Mouse (Mus musculus) gastrocnemius, adult 8-10 months (tissue): Measurements from ENCODE around the gene Gbp5. TPM values are rescaled to one million over a fixed set of nuclear protein-coding genes. Genes with fewer than 3 reads are reported as not detected.

Source experiments
- DNase-seq, 2 experiments: peaks; one replicate each; pipeline ENCODE4 v3.0.0; 2022; ENCODE audit warnings: low spot score in 2 of 2
- total RNA-seq, 4 experiments: library from RNA; stranded (reverse); gene quantifications; 2 replicates each; pipeline ENCODE4 v1.2.4; 2022

Gbp5 gene
- total RNA-seq = 1 to 10 TPM; 1.7 to 3.7 (median 2.1) TPM

DNA sequence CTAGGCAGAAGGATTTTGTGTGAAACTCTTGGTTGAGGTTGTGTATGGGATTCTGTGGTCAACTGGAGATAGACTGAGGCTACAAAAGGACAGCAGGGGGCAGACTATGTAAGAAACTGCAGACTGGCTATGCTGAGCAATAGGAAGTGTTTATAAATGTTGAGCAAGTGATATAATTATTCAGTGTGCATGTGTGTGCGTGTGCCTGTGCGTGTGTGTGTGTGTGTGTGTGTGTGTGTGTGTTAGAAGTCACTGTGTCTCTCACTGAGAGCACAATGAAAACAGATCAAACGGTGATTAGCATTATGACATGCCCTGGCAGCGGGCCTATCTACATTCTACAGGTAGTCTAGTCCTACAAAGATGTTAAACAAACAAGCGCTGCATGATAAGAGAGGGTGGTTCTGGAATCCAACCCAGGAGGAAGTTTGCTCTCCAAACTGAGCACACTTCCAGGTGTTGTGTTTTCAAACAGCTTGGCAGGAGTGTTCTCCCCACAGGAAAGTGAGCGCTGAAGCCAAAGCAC is at the start of gene Gbp5:
TSS of gene Gbp5 (plus strand) at position 443 of the 526 bp plus-strand sequence.
- DNase-seq = peak; percentile 46 to 63

DNA sequence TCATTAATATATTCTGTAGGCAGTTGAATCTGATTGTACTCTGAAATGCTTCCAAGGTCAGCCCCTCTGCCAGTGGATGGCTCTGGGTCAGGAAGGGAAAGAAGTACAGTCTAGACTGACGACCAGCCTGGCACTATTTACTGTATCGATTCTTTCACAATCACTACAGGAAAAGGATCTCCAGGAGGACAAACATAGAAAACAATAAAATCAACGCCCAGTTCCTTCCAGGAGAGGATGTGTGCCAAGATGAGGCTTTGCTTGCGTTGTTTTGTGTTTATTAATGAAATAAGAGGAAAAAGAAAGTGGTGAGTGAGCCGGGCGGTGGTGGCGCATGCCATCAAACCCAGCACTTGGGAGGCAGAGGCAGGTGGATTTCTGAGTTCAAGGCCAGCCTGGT is 39.6 kb upstream of the Gbp5 start:
- no peak for DNase-seq

DNA sequence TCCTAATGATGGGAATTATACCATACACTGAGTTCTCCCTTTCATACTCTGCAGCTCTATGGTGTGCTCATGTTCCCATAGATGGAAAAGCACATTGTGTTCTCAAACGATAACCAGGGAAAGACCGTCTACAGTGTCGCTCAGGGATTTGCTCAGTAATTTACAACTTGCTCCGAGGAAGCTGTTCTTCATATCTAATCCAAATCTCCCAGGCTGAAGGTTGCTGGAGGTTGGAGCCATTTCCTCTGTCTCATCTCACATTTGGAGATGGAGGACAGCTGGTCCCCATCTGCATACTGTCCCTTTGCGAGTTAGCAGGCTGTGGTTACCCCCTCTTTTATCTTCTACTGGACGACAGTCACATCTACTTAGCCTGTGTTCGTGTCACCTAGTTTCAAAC is 34.5 kb upstream of the Gbp5 start:
- no peak for DNase-seq

DNA sequence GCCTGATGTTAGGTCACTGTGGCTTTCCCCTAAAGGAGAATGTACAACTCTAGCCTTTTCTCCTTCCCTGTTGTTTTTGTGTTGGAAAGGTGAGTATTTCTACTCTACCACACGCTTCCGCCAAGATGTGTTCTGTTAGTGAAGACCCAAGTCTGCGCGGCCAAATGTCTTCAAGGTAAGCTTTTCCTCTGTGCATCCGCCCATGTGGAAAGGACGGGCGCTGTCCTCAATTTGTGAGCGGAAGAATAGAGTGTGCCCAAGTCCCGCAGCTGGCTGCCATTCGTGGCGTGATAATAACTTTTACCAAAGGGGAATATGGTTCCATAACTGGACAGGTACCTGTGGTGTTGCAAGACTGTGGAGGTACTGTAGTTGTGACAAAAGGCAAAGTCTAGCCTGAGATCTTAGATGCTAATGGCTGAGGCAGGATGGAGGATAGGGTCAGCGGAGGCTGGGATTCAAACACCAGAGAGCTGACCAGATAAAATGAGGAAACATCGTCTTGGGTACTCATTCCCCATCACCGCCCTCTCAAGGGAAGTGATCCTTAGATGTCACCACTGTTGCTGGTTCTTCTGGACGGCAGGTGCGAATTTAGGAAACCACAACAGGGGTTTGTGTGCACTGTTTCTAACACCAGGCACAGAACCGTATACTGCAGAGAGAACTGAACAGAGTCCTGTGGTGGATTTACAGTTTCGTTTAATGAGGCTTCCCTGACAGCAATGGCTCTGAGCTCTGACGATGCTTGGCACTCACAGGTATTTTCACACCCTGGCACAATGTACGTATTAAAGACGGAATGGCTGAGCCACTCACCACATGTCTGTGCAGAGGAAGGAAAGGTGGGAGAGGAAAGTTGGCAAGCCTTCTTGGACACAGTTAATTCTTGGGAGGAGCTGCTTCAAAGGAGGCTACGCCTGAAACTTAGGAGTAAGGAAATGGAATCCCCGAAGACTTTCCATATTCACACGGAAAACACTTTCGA is 30.7 kb upstream of the Gbp5 start:
- no peak for DNase-seq

- no peak for DNase-seq
Observed at GRCm38 (mm10) chr3:142474349-142474983, 19.3 kb upstream of the Gbp5 start.

DNA sequence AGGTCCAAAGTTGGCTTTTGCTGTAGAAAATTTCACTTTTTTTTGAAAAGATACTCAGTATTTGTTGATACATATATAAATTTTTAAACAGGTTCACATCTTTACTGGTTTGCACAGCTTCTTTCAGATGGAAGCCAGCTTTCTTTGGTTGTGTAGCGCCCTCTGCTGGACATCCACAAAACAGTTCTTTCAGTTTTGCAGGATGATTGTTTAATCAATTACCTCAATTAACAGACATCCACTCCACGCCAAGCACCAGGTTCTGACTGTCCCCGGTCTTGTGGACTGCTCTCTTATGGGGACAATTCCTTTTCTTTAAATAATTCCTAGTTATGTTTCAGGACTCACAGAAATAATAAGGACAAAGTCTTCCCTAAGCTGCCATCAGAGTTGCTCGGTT is 17.9 kb upstream of the Gbp5 start:
- DNase-seq = no peak

DNA sequence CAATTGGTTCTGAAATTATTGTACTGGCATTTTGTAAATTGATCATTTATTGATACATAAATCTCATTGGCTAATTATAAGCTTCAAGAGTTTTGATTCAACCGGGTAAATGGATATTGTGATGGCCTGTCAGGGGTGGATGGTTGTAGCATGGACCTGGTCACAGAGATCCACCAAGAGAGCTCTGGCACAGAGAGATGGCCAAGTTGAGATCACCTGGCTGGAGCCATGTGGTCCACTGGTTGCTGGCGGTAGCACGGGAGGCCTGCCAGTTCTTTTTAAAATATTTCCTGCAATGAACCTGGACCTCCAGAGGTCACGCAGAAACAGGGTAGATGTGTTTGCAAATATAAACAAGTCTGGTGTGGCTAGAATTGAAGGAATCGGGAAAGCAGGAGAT is 15.9 kb upstream of the Gbp5 start:
- no peak for DNase-seq

GRCm38 (mm10) chr3:142478360-142478759 is 15.4 kb upstream of the Gbp5 start:
- no peak for DNase-seq

- DNase-seq = peak; percentile 38 to 50
Observed at GRCm38 (mm10) chr3:142490465-142490864, 3.3 kb upstream of the Gbp5 start.

- no peak for DNase-seq
Observed at GRCm38 (mm10) chr3:142495146-142495655, 1.4 kb downstream of the Gbp5 start.

DNA sequence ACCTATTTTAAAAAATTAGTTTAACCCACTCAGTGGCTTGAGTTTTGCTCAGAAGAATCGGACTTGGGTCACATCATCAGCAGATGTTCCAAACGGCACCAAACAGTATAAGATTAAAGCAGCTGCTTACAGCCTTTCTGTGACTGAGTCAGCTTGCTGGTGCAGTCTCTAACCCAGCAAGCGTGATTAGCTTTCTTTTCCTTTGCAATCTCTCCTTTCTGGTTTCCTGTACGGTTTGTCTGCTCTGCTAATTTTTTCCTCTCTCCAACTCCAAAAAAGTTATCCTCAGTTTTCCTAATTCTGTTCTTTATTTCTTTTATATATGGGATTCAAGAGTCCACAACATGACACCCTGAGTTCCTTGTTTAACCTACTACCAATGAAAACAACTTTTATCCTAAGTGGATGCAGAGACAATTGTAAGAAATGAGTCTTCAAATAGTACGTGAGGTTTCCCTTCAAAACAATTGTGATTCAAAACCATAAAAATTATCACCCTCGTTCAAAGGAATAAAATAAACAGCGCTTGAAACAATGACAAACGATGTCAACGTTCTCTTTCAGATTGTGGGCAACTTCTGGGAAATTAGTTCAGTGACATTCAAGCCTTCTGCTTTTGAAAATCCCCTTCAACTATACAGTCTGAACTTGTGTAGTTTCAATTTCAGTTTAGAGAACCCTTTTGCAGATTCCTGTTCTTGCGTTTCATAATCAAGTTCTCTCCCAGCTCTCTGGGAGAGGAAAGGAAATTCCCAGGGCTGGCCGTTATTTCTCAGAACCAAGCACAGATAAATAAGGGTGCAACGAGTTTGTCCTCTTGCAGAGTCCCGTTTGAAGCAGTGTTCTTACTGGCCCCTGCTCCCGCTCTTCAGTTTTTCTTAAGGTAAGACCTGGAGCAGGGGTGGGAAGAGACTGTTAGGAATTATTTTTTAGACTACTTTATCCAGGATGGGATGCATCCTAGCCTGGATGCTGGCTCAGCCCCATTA is 2.6 kb downstream of the Gbp5 start:
- DNase-seq = no peak

- no peak for DNase-seq
Observed at GRCm38 (mm10) chr3:142497123-142497841, 3.5 kb downstream of the Gbp5 start.

DNA sequence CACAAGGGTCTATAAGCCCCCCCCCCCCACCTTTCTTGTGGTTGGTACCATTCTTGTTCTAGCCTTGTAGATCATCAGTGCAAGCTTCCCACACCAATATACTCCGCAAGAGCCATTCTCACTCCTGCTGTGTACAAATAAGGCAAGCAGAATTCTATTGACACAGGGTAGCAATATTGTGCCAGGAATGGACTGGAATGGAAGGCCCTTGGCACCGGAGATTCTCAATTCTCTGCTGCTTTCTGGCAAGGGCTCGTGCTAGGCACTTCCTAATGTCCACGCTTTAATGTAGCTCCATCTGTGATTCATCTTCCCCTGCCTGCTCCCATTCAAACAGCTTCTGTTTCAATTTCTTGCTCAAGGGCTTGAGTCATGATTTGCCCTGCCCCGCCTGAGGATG is 5.2 kb downstream of the Gbp5 start:
- no peak for DNase-seq

GRCm38 (mm10) chr3:142528116-142528515 is 34.3 kb downstream of the Gbp5 start:
- DNase-seq = no peak

DNA sequence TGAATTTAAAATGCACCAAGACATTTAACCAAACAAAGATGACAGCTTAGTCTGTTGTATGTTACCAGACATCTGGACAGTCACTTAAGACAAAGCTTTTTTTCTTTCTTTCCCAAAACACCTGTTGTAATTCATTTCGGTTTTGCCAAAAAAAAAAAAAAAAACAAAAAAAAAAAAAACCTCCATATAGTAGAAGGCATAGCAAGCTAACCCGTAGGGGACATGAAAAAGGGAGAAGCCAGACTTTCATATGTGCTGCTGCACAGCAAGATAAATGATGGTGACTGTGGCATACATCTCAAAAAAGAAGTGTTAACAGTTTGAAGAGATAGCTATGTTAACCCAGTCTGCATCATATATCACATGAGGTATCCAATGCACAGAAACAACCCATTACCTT is 35.8 kb downstream of the Gbp5 start:
- DNase-seq = no peak

- DNase-seq = peak; percentile 20 to 48
Observed at GRCm38 (mm10) chr3:142530087-142530953, 36.5 kb downstream of the Gbp5 start, which contains the start of gene Gbp7. Gbp7 (plus strand) TSS chr3:142530342.

DNA sequence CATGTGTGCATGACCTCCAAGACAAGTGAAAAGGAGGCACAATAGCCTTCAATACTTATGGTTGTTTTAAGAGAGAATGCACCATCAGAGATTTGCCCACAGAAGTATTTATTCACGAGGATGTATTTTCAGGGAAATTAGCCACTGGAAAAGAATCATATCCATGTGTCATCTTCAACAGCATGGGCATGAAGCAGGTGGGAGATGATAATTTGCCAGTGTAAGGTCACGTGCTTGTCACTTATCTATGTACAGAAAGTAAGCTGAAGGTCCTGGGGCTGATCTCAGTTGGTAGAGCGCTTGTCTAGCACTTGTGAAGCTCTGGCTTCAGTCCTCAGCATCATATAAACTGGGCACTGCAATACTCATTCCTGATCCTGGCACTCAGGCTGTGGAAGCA is 37.8 kb downstream of the Gbp5 start:
- no peak for DNase-seq

- DNase-seq = no peak
Observed at GRCm38 (mm10) chr3:142533185-142533584, 39.4 kb downstream of the Gbp5 start.

DNA sequence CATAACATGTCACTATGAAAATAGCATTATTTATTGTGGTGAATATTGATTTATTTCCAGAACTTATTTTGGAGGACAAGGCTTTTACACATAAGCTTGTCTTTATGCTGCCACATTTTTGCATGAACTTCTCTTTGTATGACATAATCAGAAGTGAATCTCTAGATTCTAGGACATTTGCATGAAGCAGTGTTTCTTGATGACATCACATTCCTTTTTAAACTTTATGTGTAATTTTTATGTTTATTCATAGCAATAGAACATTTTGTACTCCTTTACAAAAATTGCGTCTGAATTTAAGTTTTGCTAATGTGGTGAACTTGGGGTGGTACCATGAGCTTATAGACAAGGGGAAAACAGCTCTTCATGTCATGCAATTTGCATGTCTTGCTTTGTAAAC is 41.9 kb downstream of the Gbp5 start:
- DNase-seq = no peak
